Mouse (Mus musculus): ENCODE measurements around the gene Fam151a. TPM values are rescaled to one million over a fixed set of nuclear protein-coding genes. Genes with fewer than 3 reads are reported as not detected.

The Fam151a gene
- total RNA-seq (2012; rRNA removed) (0.34 and 0.38 TPM in 2 replicates), total RNA-seq (2014; rRNA removed) (0.11 TPM in 1 of 2 replicates, not detected in the other), polyA plus RNA-seq (2012; ENCODE audit: insufficient read length, low read depth) (0.24 TPM in 1 of 2 replicates, not detected in the other)

DNA sequence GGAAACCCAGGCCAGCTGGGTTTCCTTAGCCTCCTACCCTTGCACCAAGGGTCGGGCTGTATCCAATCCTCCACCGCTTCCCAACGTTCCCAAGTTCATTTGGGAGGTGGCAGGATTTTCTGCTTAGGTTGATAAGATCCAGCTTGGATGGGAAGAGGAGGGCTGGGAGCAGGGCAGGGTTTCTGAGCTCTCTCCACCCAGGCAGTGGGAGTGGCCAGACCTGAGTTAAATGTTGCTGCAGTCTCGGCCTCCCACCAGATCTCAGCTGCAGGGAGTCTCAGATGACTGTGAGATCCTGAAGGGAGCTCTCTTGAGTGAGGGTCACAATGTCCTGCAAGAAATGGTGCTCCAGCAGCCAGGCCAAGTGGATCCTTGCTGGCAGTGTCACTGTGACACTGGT is at the start of gene Fam151a:
TSS of gene Fam151a (plus strand) at position 254 of the 400 bp plus-strand sequence.
- H3K4me1 ChIP-seq (ENCODE audit: control insufficient read depth in 1 of 2, insufficient read depth in 2 of 2): peaks cover 2 to 38% of the 10 kb centered on the region in 2 experiments; a peak in 3 of 4 replicates
- no peak within 1 kb of the TSS for H3K27ac ChIP-seq (ENCODE audit: insufficient read depth, low read depth)
- H3K36me3 ChIP-seq (replicated peaks in 1 of 2; ENCODE audit: control insufficient read depth in 1 of 2, insufficient read depth in 1 of 2, low read length in 1 of 2): no peaks in the 10 kb centered on the region
- dilution Hi-C loops (cut with MboI; ENCODE audit: extremely low pct_ligation_motif_present, extremely low pct_unique_long_range_greater_than_20kb, low sequenced_read_pairs) (no loop called here), in situ Hi-C loops (cut with MboI; ENCODE audit: low pct_ligation_motif_present, low pct_unique_long_range_greater_than_20kb, low sequenced_read_pairs) (no loop called here)
- TF ChIP-seq MXI1 (IDR thresholded peaks at IDR 0.05; ENCODE audit: low read depth, low read length): no peak
- no peak for TF ChIP-seq BHLHE40 (IDR thresholded peaks at IDR 0.05; ENCODE audit: low read depth, low read length)
- no peak for TF ChIP-seq CHD1 (IDR thresholded peaks at IDR 0.05; ENCODE audit: low read depth, low read length)
- no peak for TF ChIP-seq JUND (conservative IDR thresholded peaks at IDR 0.05; ENCODE audit: low read depth, low read length)
- TF ChIP-seq GABPA (IDR thresholded peaks at IDR 0.05; ENCODE audit: insufficient replicate concordance, low read depth, low read length): no peak
- TF ChIP-seq CTCF (conservative IDR thresholded peaks at IDR 0.05 in 1 of 2, IDR thresholded peaks at IDR 0.05 in 1 of 2; ENCODE audit: low read depth in 2 of 2, low read length in 2 of 2): no peak
- TF ChIP-seq HCFC1 (IDR thresholded peaks at IDR 0.05; ENCODE audit: low read depth, low read length): no peak
- no peak for TF ChIP-seq CHD2 (IDR thresholded peaks at IDR 0.05; ENCODE audit: low read length)
- TF ChIP-seq MAZ (IDR thresholded peaks at IDR 0.05; ENCODE audit: low read depth, low read length): no peak
- TF ChIP-seq ELF1 (IDR thresholded peaks at IDR 0.05; ENCODE audit: low read depth, low read length): no peak
- no peak for TF ChIP-seq SIN3A (IDR thresholded peaks at IDR 0.05; ENCODE audit: low read length)
- TF ChIP-seq SMC3 (IDR thresholded peaks at IDR 0.05; ENCODE audit: low read depth, low read length): no peak
- TF ChIP-seq USF1 (IDR thresholded peaks at IDR 0.05; ENCODE audit: low read depth, low read length): no peak
- no peaks in the 10 kb centered on the region for H3K9me3 ChIP-seq (replicated peaks; ENCODE audit: low read length)
- H3K4me2 ChIP-seq (ENCODE audit: insufficient read depth, low read depth, poor library complexity, severe bottlenecking): no peak within 1 kb of the TSS
- no peak within 1 kb of the TSS for H3K4me3 ChIP-seq (replicated peaks in 1 of 3; ENCODE audit: low read depth in 2 of 3, low read length in 2 of 3, poor library complexity in 1 of 3)
- no peaks in the 10 kb centered on the region for H3K79me2 ChIP-seq (replicated peaks; ENCODE audit: control insufficient read depth, extremely low read depth, insufficient read depth, poor library complexity, severe bottlenecking)
- DNase-seq (ENCODE audit: extremely low read depth): no peak
- H3K27me3 ChIP-seq (replicated peaks): peaks cover 8% of the 10 kb centered on the region
- H3K9ac ChIP-seq (ENCODE audit: insufficient read depth, low read depth): no peak within 1 kb of the TSS

DNA sequence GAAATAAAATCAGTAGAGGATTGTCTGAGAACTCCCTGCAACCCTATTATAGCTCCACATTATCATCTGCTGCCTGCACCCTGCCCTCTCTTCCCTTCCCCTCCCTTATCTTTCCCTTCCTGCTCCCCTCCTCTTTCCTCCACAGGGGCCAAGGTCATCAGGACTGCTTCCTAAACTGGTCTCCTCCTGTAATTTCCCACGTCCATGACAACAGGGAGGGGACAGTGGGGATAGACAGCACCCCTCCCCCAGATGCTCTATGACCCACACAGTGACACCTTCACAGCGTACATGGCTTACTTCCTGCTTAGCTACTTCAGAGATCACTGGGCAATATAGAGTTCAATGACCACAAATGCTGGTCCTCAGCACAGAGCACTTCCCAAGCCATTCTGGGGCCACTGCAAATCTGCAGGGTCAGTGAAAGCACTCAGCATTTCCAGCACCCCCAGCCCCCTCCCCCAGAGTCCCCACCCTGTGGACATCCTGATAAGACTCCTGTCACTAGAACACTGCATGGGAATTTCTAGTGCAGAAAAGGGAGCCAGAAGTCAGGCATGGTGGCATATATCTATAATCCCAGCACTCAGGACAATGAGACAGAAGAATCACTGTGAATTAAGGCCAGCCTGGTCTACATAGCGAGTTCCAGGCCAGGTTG is 44.9 kb upstream of the Fam151a start:
- in situ Hi-C loops (cut with MboI; ENCODE audit: low pct_ligation_motif_present, low pct_unique_long_range_greater_than_20kb, low sequenced_read_pairs) (no loop called here), dilution Hi-C loops (cut with MboI; ENCODE audit: extremely low pct_ligation_motif_present, extremely low pct_unique_long_range_greater_than_20kb, low sequenced_read_pairs) (no loop called here)
- Histone ChIP-seq H3K79me2 (replicated peaks; ENCODE audit: control insufficient read depth, extremely low read depth, insufficient read depth, poor library complexity, severe bottlenecking) (no peaks in the 10 kb centered on the region), H3K27ac (ENCODE audit: insufficient read depth, low read depth) (no peak overlapping the region), H3K4me2 (ENCODE audit: insufficient read depth, low read depth, poor library complexity, severe bottlenecking) (no peak overlapping the region), H3K27me3 (replicated peaks) (peaks cover 72% of the 10 kb centered on the region), H3K36me3 (replicated peaks in 1 of 2; ENCODE audit: control insufficient read depth in 1 of 2, insufficient read depth in 1 of 2, low read length in 1 of 2) (no peaks in the 10 kb centered on the region), H3K4me3 (replicated peaks in 1 of 3; ENCODE audit: low read depth in 2 of 3, low read length in 2 of 3, poor library complexity in 1 of 3) (no peak overlapping the region), H3K9ac (ENCODE audit: insufficient read depth, low read depth) (no peak overlapping the region), H3K4me1 (ENCODE audit: control insufficient read depth in 1 of 2, insufficient read depth in 2 of 2) (no peaks in the 10 kb centered on the region), H3K9me3 (replicated peaks; ENCODE audit: low read length) (no peaks in the 10 kb centered on the region)
- DNase-seq (ENCODE audit: extremely low read depth): no peak
- TF ChIP-seq MAZ (IDR thresholded peaks at IDR 0.05; ENCODE audit: low read depth, low read length) (no peak), CHD1 (IDR thresholded peaks at IDR 0.05; ENCODE audit: low read depth, low read length) (no peak), MAFK (IDR thresholded peaks at IDR 0.05; ENCODE audit: insufficient replicate concordance, low read length) (no peak), JUND (conservative IDR thresholded peaks at IDR 0.05; ENCODE audit: low read depth, low read length) (no peak), NELFE (IDR thresholded peaks at IDR 0.05; ENCODE audit: low read depth, low read length) (no peak), ETS1 (conservative IDR thresholded peaks at IDR 0.05; ENCODE audit: low read depth, low read length) (no peak), TCF12 (IDR thresholded peaks at IDR 0.05; ENCODE audit: low read depth, low read length) (no peak), ZC3H11A (IDR thresholded peaks at IDR 0.05; ENCODE audit: low read depth, low read length) (no peak), POLR2AphosphoS2 (IDR thresholded peaks at IDR 0.05; ENCODE audit: low read depth, low read length) (no peak), MXI1 (IDR thresholded peaks at IDR 0.05; ENCODE audit: low read depth, low read length) (no peak), KAT2A (IDR thresholded peaks at IDR 0.05; ENCODE audit: insufficient replicate concordance, low read length) (no peak), GABPA (IDR thresholded peaks at IDR 0.05; ENCODE audit: insufficient replicate concordance, low read depth, low read length) (no peak), POLR2A (IDR thresholded peaks at IDR 0.05; ENCODE audit: low read depth, low read length) (no peak)
